In the genomic region with DNA sequence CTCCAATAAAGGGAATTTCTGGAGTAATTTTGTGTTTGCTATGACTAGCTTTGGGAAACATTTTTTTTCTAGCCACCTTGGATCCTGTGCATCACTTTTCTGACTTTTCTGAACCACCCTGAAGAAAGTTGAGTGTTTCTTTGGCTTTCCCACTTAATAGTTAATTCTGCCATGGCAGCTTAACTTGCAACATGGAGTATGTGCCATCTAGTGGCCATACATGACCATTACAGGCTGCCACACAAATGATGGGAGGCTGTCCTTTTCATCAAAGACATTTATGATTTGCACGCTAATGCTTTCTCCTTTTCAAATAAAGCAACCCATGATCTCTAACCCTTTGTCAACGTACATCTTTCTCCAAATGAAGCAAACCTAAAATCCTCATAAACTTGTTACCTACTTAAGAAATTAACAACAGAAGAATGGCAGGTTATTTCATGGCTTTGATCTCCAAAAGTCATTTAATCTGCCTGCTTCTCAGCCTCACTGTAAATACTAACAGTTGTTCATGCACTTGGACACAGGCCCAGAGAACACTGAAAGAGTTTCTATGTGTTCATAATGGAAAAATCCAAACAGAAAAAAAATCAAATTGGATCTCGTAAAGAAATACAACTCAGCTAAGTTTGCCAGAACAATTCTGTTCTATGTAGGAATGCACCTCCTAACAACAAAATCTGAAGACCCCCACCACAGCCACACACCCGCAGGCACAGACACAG, we compare ENCODE assay signal across 7 mouse cellular contexts.
DNase-seq lines count a peak whose midpoint lies in the region; ATAC-seq and TF ChIP-seq lines count a peak whose summit lies in the region.

No protein-coding gene starts in this region.

- no peaks in the 10 kb centered on the region for H3K9me3 ChIP-seq in kidney, embryonic 16.5 days (ENCODE audit: low read length)
- no peaks in the 10 kb centered on the region for H3K9me3 ChIP-seq in E14TG2a.4 (ENCODE audit: low read length)

- ATAC-seq in kidney, embryonic 16.5 days (ENCODE audit: low FRiP score, low TSS enrichment): no peak

- intact Hi-C loops in left cerebral cortex, postnatal 4 days (cut with DNase I): loop anchor here (2.0 to 10.0 kb wide), 3 partner anchors 284 to 568 kb away; partner anchors contain the start of gene Platr25

- WGBS in kidney, embryonic 16.5 days: 39% methylated on average over 4 of the region's 4 CpGs

- no peak overlapping the region for H3K9ac ChIP-seq in kidney, embryonic 16.5 days (replicated peaks; ENCODE audit: low read length)

- no peaks in the 10 kb centered on the region for H3K36me3 ChIP-seq in kidney, embryonic 16.5 days (ENCODE audit: insufficient read depth, low read length)
- peaks cover 21% of the 10 kb centered on the region for H3K36me3 ChIP-seq in E14TG2a.4 (ENCODE audit: insufficient read depth, low read length)

- H3K27me3 ChIP-seq in kidney, embryonic 16.5 days (ENCODE audit: insufficient read depth, low read length): no peaks in the 10 kb centered on the region
- H3K27me3 ChIP-seq in E14TG2a.4 (ENCODE audit: insufficient read depth, low read length): no peaks in the 10 kb centered on the region

- TF ChIP-seq CTCF in E14TG2a.4 (conservative IDR thresholded peaks at IDR 0.05; ENCODE audit: low read length): peak; percentile 97

- H3K4me3 ChIP-seq in kidney, embryonic 16.5 days (ENCODE audit: low read length): no peak overlapping the region
- H3K4me3 ChIP-seq in E14TG2a.4 (replicated peaks; ENCODE audit: low read length): no peak overlapping the region

- H3K27ac ChIP-seq in kidney, embryonic 16.5 days (ENCODE audit: low read length): no peak overlapping the region

- peaks cover 28% of the 10 kb centered on the region for H3K4me1 ChIP-seq in kidney, embryonic 16.5 days (ENCODE audit: insufficient read depth, low read length)
- H3K4me1 ChIP-seq in E14TG2a.4 (replicated peaks; ENCODE audit: low read depth, low read length): peaks cover 29% of the 10 kb centered on the region

- no peak overlapping the region for H3K4me2 ChIP-seq in kidney, embryonic 16.5 days (replicated peaks; ENCODE audit: low read depth, low read length)

- DNase-seq in kidney, adult 9 months: peak; percentile 71
- DNase-seq in adrenal gland, postnatal 36 days: peak; percentile 54 to 67
- peak; percentile 57 for DNase-seq in gastrocnemius, postnatal 10 days
- peak; percentile 58 for DNase-seq in left cerebral cortex, postnatal 4 days
- DNase-seq in natural killer cell, adult 2 months (ENCODE audit: low spot score in 2 of 2): peak; percentile 28 to 41
